Mouse (Mus musculus) cerebellum, adult 18-20 months (tissue): ENCODE measurements at regions not wholly inside any gene's neighbourhood (a gene's known extent, or its start where the extent isn't known, plus 50 kb on each side); places are given as distances from the start of the nearest gene placed in this dataset.

ENCODE experiments used
- DNase-seq, 2 experiments: peaks; one replicate each; pipeline ENCODE4 v3.0.0; 2021

- no peak for DNase-seq
Measured at GRCm38 (mm10) chr14:102396036-102396734, 586.3 kb downstream of the Kctd12 start.

GRCm38 (mm10) chr14:102392351-102392750 is 590.1 kb downstream of the Kctd12 start:
- DNase-seq: no peak

GRCm38 (mm10) chr14:102372994-102373567 is 609.4 kb downstream of the Kctd12 start:
- no peak for DNase-seq

DNA sequence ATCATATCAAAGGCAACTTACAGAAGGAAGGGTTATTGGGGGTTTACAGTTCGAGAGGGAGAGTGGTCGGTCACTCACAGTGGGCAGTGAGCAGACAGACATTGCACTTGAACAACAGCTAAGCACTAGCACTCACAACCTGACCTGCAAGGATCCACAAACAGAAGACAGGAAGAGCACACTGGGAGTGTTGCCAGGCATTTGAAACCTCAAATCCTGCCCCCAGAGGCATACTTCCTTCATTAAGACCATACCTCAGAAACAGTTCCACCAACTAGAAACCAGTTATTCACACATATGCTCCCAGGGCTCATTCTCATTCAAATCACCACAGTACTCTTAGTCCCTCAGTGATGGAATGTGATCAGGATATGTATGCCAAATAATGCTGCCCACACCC is 620.8 kb downstream of the Kctd12 start:
- no peak for DNase-seq

DNA sequence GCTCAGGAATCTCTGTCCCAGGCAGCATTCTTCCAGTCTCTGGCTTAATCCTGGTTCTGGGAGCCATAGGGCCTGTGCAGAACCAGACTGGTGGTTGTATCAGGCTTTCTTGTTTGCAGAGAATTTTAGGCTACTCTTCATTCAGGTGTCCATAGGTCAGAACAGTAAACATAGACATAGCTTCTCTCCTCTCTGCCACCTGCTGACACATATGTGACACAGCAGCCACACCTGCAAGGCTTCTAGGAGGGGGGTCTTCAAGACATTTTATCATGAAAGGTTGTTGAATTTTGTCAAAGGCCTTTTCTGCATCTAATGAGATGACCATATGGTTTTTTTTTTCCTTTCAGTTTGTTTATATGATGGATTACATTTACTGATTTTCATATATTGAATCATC is 599.7 kb downstream of the Lmo7 start:
- DNase-seq: no peak

- no peak for DNase-seq
Measured at GRCm38 (mm10) chr14:102306332-102306731, 576.6 kb downstream of the Lmo7 start.

DNA sequence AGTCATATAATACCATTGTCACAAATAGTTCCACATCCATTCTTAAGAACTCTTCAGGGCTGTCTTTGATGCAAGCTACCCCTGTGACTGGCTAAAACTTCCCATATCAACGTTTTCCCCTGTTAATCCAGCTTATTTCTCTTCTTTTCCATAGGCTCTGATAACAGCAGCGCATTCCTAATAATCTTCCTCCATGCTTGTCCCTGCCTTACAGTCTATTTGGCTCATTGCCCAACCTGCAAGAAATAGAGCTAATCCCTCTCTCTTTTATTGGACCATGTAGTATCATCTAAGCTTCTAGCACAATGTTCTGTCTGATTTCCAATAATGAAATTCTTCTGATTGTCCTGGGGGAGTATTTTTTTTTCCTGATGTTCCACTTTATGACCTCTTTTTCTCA is 573.1 kb downstream of the Lmo7 start:
- DNase-seq: no peak

DNA sequence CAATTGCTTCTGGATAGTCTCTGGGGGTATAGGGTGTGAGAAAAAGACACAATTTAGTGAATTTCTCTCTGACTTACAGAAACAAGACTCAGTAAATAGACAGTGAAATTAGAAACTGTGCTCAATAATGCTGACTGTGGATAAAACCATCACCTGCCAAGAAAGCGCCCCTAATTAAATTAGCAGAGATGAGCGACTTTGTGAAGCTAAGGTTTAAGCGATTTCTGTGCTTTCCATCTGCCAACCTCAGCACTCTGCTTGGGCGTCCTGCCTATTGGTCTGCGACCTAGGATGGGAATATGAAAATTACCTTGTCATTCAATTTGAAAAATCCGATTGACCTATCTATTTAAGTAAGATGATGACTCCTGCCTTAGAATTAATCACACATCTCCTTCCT is 570.5 kb downstream of the Lmo7 start:
- no peak for DNase-seq

DNA sequence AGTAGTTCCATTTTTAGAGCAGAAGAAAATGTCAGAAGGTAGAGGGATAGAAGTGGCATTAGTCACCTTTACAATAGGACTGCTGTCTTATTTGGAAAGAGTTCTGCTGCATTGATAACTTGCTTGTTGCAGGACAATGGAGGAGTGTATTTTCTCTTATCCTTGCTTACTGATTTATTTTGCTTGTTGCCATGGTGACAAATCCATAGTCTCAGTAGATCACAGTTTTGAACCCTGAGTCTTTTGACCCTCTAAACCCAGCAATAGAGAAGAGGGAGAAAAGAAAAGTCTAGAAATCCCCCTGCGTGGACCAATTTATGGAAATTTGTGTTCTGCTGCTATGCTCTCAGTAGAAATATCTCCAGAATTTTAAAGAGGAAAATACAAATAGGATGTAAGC is 561.6 kb downstream of the Lmo7 start:
- no peak for DNase-seq

DNA sequence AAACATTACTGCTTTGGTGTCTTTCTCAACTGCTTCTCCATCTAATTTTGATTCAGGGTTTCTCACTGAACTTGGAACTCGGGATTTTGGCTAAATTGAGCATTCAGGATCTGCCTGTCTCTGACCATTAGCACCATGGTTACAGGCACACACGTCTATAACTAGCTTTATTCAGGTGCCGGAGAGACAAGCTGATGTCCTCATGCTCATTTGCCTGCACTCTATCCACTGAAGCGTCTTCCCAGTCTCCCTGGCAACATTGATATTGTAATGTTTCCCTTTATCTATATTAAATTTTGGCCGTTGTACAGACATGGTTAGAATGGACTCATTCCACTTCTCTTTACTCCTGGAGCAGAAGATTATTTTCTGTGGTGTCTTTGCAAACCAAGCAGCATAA is 520.3 kb downstream of the Lmo7 start:
- DNase-seq: no peak

GRCm38 (mm10) chr14:102248581-102248980 is 518.8 kb downstream of the Lmo7 start:
- no peak for DNase-seq

- no peak for DNase-seq
Measured at GRCm38 (mm10) chr14:102248023-102248422, 518.3 kb downstream of the Lmo7 start.

GRCm38 (mm10) chr14:102243806-102244536 is 514.2 kb downstream of the Lmo7 start:
- no peak for DNase-seq

GRCm38 (mm10) chr14:102216581-102217368 is 487.0 kb downstream of the Lmo7 start:
- no peak for DNase-seq

- DNase-seq: no peak
Measured at GRCm38 (mm10) chr14:102215267-102215964, 485.7 kb downstream of the Lmo7 start.

GRCm38 (mm10) chr14:102212079-102212478 is 482.3 kb downstream of the Lmo7 start:
- no peak for DNase-seq

- DNase-seq: no peak
Measured at GRCm38 (mm10) chr14:102204881-102205671, 475.3 kb downstream of the Lmo7 start.

DNA sequence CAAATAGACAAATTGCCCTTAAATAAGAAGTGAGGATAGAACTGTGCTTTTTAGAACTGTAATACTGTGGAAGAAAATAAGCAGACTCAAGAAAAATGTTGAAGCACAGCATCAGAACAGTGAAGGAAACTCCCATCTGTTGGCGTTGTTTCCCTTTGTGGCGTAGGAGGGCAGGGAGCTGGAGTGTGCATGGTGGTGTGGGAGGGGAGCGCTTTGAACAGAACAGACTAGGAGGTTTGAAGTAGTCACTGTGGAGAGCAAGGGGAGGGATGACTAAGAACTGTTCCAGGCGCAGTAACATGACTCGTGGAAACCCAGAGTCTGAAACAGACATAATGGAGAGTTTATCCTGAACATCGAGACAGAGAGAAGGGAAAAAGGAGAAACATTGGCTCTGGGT is 469.7 kb downstream of the Lmo7 start:
- DNase-seq: no peak

GRCm38 (mm10) chr14:102190786-102191185 is 461.0 kb downstream of the Lmo7 start:
- no peak for DNase-seq

DNA sequence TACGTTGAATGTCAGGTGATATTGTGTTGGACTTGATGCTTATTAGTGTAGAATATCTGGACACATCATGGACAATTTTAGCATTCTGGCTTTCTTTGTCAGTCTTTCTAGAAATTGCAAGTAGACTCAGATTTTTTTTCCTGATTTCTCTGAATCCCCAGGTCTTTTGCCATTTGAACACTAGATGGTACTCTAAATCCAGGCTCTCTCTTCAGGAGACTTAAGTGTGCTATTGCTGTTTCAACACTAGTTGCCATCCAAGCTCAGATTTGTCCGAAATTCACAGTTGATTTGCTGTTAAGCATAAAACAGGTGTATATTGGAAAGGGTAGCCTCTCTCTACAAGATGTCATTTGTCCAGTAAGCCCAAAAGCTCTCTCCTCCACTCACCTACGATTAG is 451.5 kb downstream of the Lmo7 start:
- DNase-seq: no peak

GRCm38 (mm10) chr14:102171775-102172174 is 442.0 kb downstream of the Lmo7 start:
- no peak for DNase-seq
